Mouse (Mus musculus) kidney, postnatal 36 days (tissue): ENCODE measurements around the gene Gng12.

Source experiments
- DNase-seq, 2 experiments: peaks; one replicate each; pipeline ENCODE4 v3.0.0; 2021 to 2022; ENCODE audit warnings: mixed read lengths in 2 of 2

The Gng12 gene

DNA sequence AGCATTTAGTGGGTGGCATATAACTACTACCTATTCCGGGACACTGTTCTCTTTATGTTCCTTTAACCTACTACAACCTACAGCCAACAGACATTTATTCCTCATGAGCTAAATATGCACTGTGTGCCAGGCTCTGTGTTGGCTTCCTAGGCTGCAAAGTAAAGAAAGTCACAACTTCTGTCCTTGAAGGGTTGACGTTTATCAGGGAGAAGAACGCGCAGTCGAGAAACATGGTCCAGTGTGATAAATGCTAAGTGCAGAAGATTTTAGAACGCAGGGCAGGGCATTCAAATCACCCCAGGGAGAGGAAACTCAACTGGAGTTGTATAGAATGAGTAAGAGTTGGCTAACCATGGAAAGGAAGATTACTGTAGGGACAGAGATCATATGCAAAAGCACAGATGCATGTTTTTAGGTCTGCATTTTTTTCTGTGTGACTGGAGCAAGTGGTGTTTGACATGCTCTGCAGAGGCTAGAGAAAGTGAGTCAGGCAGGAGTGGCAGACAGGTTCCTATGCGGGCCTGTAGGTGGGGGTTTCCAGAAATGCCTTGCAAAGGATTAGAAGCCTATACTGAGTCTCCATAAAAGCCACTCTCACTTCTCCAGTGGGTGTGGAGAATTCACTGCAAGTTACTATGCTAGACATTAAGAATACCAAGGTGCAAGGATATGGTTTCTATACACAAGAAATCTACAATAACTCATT lies 161.9 kb downstream of the Gng12 start:
- DNase-seq, result no peak

DNA sequence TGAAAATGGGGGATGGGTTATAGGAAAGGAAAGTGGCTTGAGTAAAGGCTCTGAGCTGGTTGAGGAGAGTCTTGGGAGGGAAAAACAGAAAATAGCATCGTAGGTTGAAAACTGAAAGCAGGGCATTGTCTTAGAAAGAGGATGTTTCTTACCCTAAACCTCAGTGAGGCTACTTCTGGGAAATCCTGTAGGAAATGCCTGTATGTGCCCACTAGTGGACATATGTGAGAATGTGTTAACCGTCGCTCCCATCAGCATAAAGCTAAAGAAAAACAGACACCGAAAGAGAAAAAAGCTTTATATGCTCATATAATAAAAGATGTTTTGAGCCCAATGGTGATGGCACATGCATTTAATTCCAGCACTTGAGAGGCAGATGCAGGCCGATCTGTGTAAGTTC lies 163.9 kb downstream of the Gng12 start:
- no peak for DNase-seq

DNA sequence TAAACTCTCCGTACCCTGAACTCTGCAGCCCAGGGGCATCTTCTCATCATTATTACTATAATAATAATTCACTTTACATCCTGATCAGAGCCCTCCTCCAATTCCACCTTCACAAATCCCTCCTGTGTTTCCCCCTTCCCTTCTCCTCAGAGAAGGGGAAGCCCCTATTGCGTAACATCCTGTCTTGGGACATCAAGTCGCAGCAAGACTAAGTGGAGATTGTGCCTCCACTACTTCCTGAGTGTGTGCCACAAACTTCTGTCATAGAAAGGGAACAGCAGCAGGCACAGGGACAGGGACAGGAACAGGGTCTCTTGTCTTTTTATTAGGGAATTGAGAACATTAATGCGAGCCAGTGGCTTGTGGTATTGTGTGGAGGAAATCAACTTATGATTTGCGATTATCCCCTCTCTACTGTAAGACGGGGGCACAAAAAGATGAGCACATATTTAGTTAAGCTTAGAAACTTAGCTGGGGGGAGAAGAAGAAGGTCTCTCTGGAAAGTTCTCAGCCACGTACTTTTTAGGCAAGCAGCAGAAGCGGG lies 173.1 kb downstream of the Gng12 start:
- DNase-seq, result peak in 1 of 2 experiments; percentile 51

DNA sequence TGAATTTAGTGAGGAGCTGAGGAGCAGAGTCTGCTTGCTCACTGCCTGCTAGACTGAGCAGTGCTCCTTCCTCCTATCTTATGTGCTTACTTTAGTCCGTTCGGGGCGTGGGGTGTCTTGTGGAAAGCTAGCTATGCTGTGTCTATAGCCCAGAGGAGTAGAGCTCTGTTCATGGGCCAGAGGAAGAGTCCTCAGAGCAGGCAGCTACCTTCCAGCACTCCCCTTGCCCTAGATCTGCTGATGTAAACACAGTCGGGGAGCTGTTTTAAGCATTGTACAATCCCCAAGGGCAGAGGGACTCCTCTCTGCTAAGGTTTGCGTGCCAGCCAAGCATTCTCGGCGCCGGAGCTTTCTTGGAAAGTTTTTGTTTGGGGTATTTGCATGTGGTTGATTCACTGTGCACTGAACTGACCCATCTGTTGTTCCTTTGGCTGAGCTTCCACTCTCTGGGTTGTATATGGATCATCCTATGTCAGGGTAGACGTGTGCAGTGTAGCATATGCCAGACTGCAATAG lies 173.7 kb downstream of the Gng12 start:
- DNase-seq, result no peak
